Mouse (Mus musculus) erythroblast, embryonic 14.5 days (primary cell): ENCODE measurements around the gene Thap12. TPM values are rescaled to one million over a fixed set of nuclear protein-coding genes. Genes with fewer than 3 reads are reported as not detected.

Experiments
- H3K27me3 ChIP-seq: 2 replicates; pipeline ENCODE4 v1.6.1; 2012; ENCODE audit warnings: inconsistent platforms; ENCODE audit not compliant: control insufficient read depth
- H3K36me3 ChIP-seq: 2 replicates; pipeline ENCODE4 v1.6.1; 2012; ENCODE audit warnings: mild to moderate bottlenecking, inconsistent platforms; ENCODE audit not compliant: control insufficient read depth
- H3K4me1 ChIP-seq: 2 replicates; pipeline ENCODE4 v1.6.1; 2012; ENCODE audit warnings: inconsistent platforms; ENCODE audit not compliant: control insufficient read depth
- H3K4me3 ChIP-seq: replicated peaks from 2 replicates; pipeline ENCODE3; 2012; ENCODE audit warnings: moderate library complexity, mild to moderate bottlenecking, inconsistent platforms
- H3K9me3 ChIP-seq: 2 replicates; pipeline ENCODE4 v1.6.1; 2012; ENCODE audit warnings: low read length, inconsistent platforms, mixed read lengths; ENCODE audit not compliant: control insufficient read depth
- GATA1 ChIP-seq: IDR thresholded peaks from 2 replicates; pipeline ENCODE4 v1.6.1; 2012; ENCODE audit warnings: low read length, inconsistent platforms, mixed read lengths
- TAL1 ChIP-seq: IDR thresholded peaks from 3 replicates; pipeline ENCODE4 v1.6.1; 2012; ENCODE audit warnings: low read length, inconsistent platforms, mixed read lengths
- polyA plus RNA-seq: library from polyadenylated mRNA; stranded (reverse); fragments of >175 nt; gene quantifications from 2 replicates; pipeline ENCODE4 v1.2.3, GENCODE M21; 2012

Gene Thap12
- polyA plus RNA-seq, 1 experiment, result 0.42 TPM

DNA sequence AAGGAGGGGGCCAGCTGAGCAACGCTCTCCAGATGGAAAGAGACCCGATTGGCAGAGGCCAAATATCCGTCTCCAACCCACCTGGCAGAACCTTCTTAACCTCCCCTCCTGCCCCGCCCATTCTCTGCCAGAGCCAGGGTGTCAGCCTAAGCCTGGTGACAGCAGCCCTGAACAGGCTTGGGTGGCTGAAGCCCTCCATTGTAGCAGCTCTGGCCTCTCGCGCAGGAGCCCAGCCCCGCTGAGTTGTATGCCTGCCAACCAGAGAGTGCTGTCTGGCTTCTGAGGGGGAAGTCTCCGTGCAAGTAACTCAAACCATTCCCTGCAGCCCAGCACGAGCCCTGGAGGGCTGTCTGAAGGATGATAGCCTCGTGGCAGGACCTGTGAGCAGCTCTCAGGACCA lies 32.0 kb downstream of the Thap12 start:
- Histone ChIP-seq H3K9me3 (no peaks in the 10 kb centered on the region), H3K36me3 (no peaks in the 10 kb centered on the region), H3K27me3 (peaks cover 3% of the 10 kb centered on the region), H3K4me1 (no peaks in the 10 kb centered on the region), H3K4me3 (no peak overlapping the region)
- no peak for TF ChIP-seq TAL1
- no peak for TF ChIP-seq GATA1

DNA sequence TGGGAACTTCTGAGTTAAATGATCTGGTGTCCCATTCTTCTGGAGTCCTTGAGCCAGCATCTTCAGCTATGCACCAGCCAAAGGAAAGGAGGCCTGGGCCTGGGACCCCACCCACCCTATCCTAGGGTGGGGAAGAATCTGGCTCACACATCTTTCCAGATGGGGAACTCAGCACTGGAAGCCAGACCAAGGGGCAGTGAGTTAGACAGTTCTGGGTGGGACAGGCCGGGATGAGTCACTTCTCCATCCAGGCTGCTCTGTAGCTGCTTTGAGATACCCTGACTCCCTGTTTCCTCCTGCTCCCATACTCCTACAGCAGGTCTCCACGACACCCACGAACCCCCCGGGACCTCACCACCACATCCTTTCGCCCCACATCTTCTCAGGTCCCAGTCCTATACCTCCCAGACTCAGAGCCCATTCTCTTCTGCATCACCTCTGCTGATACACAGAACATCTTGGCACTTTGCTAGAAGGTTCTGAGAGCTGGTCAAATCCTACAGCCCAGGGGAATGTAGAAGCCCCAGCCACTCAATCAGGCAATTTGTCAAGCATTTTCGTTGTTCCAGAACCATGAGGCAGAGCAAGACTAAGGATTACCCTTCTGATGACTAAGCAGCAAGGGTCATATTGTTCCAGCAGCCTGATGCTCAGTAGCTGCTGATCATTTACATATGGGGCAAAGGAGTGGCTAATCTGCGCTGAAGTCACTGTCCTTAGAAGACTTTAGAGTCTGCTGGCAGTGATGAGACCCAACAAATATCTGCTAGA lies 34.1 kb downstream of the Thap12 start:
- H3K4me1 ChIP-seq, result no peaks in the 10 kb centered on the region
- H3K36me3 ChIP-seq, result no peaks in the 10 kb centered on the region
- no peak overlapping the region for H3K4me3 ChIP-seq
- H3K9me3 ChIP-seq, result no peaks in the 10 kb centered on the region
- TF ChIP-seq GATA1, result no peak
- TF ChIP-seq TAL1, result no peak
- no peaks in the 10 kb centered on the region; the same call in none of the 2 replicates for H3K27me3 ChIP-seq

DNA sequence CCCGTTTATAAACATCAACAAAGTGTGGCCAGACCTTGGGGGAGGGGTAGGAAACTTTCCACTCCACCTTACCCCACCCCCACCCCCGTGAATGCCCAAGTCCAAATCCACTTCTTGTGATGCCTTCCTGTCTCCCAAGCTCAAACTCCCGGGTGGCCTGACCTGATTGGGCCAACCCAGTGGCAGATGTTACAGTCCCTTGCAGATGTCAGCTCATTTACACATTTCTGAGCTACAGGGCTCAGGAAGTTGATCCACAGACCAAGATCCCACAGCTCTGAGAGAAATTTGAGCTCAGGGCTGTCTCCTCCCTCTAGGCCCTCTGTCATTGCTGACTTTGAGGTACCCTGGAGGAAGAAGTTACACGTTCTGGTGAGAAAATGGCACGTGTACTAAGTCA lies 37.5 kb downstream of the Thap12 start:
- H3K9me3 ChIP-seq, result no peaks in the 10 kb centered on the region
- H3K27me3 ChIP-seq, result no peaks in the 10 kb centered on the region; the same call in none of the 2 replicates
- TF ChIP-seq GATA1 (no peak), TAL1 (no peak)
- H3K4me1 ChIP-seq, result no peaks in the 10 kb centered on the region
- no peaks in the 10 kb centered on the region for H3K36me3 ChIP-seq
- H3K4me3 ChIP-seq, result no peak overlapping the region

DNA sequence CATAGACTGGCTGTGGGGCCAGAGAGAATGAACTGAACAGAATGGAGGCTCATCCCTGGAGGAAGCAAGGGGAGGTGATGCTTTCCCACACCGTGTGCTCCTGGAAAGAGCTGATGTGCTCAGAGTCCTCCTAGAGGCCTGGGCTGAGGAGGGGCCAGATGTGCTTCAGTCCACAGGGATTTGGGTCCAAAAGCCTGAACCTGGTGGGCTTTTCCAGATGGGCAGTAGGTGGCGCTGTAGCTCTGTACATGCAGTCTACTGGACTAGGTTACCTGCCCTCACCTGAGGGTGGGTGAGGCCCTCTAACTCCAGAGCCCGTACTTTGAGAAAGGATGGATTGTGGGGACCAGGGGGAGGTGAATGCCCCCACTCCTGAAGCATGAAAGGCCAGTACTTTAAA lies 40.4 kb downstream of the Thap12 start:
- H3K27me3 ChIP-seq, result no peaks in the 10 kb centered on the region; the same call in none of the 2 replicates
- no peaks in the 10 kb centered on the region for H3K36me3 ChIP-seq
- TF ChIP-seq GATA1 (no peak), TAL1 (no peak)
- H3K4me3 ChIP-seq, result no peak overlapping the region
- no peaks in the 10 kb centered on the region for H3K4me1 ChIP-seq
- H3K9me3 ChIP-seq, result no peaks in the 10 kb centered on the region

DNA sequence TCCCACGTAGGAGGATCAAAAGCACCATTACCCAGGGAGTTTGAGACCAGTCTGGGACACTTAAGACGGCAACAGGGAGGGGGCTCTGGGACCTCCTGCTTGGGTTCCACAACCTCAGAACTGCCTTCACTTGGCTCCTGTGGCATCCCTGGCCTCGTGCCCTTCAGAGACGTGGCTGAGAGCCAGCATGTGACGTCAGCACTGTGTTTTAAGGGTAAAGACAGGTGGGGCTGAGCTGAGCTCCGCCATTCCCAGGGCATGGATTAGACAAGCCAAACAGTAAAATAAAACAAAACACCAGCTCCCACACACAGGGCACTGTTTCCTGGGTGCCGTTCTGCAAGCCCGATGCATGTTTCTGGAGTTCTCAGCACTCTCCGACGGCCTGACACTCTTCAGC lies 47.5 kb downstream of the Thap12 start:
- Histone ChIP-seq H3K4me3 (no peak overlapping the region), H3K36me3 (no peaks in the 10 kb centered on the region), H3K4me1 (no peaks in the 10 kb centered on the region), H3K9me3 (no peaks in the 10 kb centered on the region), H3K27me3 (no peaks in the 10 kb centered on the region)
- TF ChIP-seq GATA1, result no peak
- no peak for TF ChIP-seq TAL1

DNA sequence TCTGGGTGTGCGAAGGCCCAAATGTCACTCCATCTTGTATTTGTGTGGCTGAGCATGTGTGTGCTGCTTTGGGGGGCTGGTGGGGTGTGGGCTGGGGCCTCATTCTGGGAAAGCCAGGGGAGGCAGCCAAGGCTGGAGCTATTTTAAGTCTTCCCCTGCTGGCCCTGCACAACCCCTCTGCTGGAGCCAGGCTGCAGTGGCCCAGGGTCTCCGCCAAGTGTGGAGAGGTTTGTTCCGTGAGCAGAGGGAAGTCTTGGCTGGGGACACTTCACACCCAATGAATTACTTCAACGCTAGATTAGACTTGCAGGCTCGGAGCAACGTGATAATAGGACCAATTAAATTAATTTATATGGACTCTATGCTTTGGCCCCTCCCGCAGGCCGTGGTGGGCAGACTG lies 49.8 kb downstream of the Thap12 start:
- H3K36me3 ChIP-seq, result no peaks in the 10 kb centered on the region
- no peaks in the 10 kb centered on the region for H3K27me3 ChIP-seq
- TF ChIP-seq GATA1, result no peak
- TF ChIP-seq TAL1, result no peak
- no peaks in the 10 kb centered on the region for H3K4me1 ChIP-seq
- no peaks in the 10 kb centered on the region for H3K9me3 ChIP-seq
- no peak overlapping the region for H3K4me3 ChIP-seq

DNA sequence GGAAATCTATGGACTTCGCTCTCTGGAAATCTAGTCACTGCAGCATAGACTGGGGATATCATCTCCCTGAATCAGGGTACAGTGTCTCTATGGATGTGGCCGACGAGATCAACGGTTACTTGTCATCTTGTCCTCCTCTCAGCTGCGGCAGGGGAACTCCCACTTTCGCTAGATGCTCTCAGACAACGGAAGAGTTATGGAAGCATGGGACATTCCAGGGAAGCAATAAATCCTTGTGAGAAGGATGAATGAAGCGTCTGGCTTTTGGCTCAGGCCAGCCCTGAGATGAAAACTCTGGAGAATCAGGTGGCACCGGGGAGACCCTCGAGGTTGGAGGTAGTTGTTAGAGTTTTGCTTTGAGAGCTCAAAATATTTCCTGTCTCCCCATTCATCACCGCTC lies 53.1 kb downstream of the Thap12 start:
- Histone ChIP-seq H3K36me3 (no peaks in the 10 kb centered on the region), H3K27me3 (no peaks in the 10 kb centered on the region), H3K4me3 (no peak overlapping the region), H3K9me3 (no peaks in the 10 kb centered on the region), H3K4me1 (no peaks in the 10 kb centered on the region)
- TF ChIP-seq TAL1, result no peak
- no peak for TF ChIP-seq GATA1

DNA sequence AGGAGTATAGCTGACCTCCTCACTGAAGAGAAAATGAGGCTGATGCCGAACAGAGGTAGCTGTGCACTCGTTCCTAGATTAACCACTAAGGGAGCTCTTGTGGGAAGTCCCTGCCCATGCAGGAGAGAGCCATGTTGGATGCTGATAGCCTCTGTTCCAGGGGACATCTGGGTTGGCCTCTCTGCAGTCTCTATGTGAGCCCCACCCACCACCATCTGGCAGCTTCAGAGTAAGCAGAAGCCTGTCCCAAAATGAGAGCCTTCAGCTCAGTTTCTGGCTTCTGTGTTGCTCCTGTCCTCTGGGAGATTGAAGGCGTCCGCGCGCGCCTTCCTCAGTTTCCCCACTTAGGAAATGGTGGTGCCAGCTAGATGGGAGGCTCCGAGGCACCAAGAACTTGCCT lies 53.7 kb downstream of the Thap12 start:
- H3K36me3 ChIP-seq, result no peaks in the 10 kb centered on the region
- H3K4me3 ChIP-seq, result no peak overlapping the region
- H3K27me3 ChIP-seq, result no peaks in the 10 kb centered on the region
- no peak for TF ChIP-seq GATA1
- TF ChIP-seq TAL1, result no peak
- no peaks in the 10 kb centered on the region for H3K4me1 ChIP-seq
- H3K9me3 ChIP-seq, result no peaks in the 10 kb centered on the region

DNA sequence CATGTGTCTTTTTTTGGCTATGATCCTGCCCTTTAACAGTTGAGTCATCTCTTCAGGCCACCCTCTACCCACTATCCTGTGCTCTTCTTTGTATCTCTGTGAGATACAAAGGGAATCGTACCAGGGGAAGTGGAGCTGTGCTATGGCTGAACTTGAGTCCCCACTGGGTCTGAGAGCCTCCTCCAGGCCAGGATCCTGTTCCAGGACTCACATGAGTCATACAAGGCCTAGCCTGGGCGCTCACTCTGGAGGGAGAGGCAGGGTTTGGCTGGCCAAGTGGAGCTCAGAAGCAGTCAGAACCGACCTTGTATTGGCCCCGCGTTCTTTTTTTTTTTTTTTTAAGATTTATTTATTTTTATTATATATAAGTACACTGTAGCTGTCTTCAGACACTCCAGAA lies 57.2 kb downstream of the Thap12 start:
- Histone ChIP-seq H3K27me3 (no peaks in the 10 kb centered on the region), H3K9me3 (no peaks in the 10 kb centered on the region), H3K4me1 (no peaks in the 10 kb centered on the region), H3K4me3 (no peak overlapping the region), H3K36me3 (no peaks in the 10 kb centered on the region)
- TF ChIP-seq GATA1 (no peak), TAL1 (no peak)

DNA sequence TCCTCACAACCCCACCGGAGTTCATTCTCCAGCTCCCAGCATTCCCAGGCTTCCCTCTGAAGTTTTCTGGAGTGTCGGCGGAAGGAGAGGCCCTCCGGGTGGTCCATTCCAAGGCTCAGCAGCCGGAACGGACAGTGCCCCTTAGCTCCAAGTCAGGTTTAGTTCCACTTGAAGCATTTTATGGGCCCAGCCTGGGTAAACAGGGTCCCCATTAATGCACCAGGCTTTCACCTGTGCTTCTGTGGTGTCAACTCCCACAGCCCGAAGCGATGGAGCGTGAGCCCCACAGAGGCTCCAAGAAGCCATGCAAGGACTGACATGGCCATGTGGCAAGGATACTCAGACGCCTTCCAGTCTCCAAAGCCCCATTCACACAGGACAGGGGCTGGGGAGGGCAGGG lies 61.0 kb downstream of the Thap12 start:
- H3K9me3 ChIP-seq, result no peaks in the 10 kb centered on the region
- no peaks in the 10 kb centered on the region for H3K27me3 ChIP-seq
- no peak overlapping the region for H3K4me3 ChIP-seq
- TF ChIP-seq TAL1 (no peak), GATA1 (no peak)
- H3K36me3 ChIP-seq, result no peaks in the 10 kb centered on the region
- H3K4me1 ChIP-seq, result no peaks in the 10 kb centered on the region
